Mouse (Mus musculus): Measurements from ENCODE around the gene C2cd3. TPM values are rescaled to one million over a fixed set of nuclear protein-coding genes. Genes with fewer than 3 reads are reported as not detected.

Gene C2cd3
- total and polyA plus RNA-seq, 2 experiments from 2014 or later: 9.2 to 18.3 TPM

GRCm38 (mm10) chr7:100499465-100499864 lies 127.4 kb downstream of the C2cd3 start:
- no peaks in the 10 kb centered on the region for H3K27me3 ChIP-seq (ENCODE audit: insufficient read depth, low read length)
- H3K36me3 ChIP-seq (ENCODE audit: insufficient read depth, low read length): no peaks in the 10 kb centered on the region
- H3K4me2 ChIP-seq (ENCODE audit: low read depth, low read length): no peak overlapping the region
- H3K27ac ChIP-seq: no peak overlapping the region
- no peaks in the 10 kb centered on the region for H3K9me3 ChIP-seq (ENCODE audit: low read length)
- no peak for DNase-seq (ENCODE audit: low spot score)
- no peak overlapping the region for H3K9ac ChIP-seq (replicated peaks; ENCODE audit: low read length)
- peaks cover 7% of the 10 kb centered on the region; the same call in 1 of the 2 replicates for H3K4me1 ChIP-seq (ENCODE audit: insufficient read depth, low read length)
- no peak for ATAC-seq
- no peak overlapping the region for H3K4me3 ChIP-seq (ENCODE audit: low read length)
- TF ChIP-seq CTCF (IDR thresholded peaks at IDR 0.05; ENCODE audit: low read depth): no peak

- no peaks in the 10 kb centered on the region for H3K27me3 ChIP-seq (ENCODE audit: insufficient read depth, low read length)
- no peak for TF ChIP-seq CTCF (IDR thresholded peaks at IDR 0.05; ENCODE audit: low read depth)
These were observed 128.4 kb downstream of the C2cd3 start for GRCm38 (mm10) chr7:100500276-100500977.

GRCm38 (mm10) chr7:100501027-100501843 lies 129.2 kb downstream of the C2cd3 start:
- TF ChIP-seq CTCF (IDR thresholded peaks at IDR 0.05; ENCODE audit: low read depth): no peak
- H3K27me3 ChIP-seq (ENCODE audit: insufficient read depth, low read length): no peaks in the 10 kb centered on the region
- no peak for ATAC-seq
- DNase-seq (ENCODE audit: low spot score): no peak
- no peak overlapping the region for H3K9ac ChIP-seq (replicated peaks; ENCODE audit: low read length)
- H3K4me3 ChIP-seq (ENCODE audit: low read length): no peak overlapping the region
- H3K36me3 ChIP-seq (ENCODE audit: insufficient read depth, low read length): no peaks in the 10 kb centered on the region
- H3K27ac ChIP-seq: no peak overlapping the region
- H3K4me2 ChIP-seq (ENCODE audit: low read depth, low read length): no peak overlapping the region
- H3K9me3 ChIP-seq (ENCODE audit: low read length): no peaks in the 10 kb centered on the region
- H3K4me1 ChIP-seq (ENCODE audit: insufficient read depth, low read length): no peaks in the 10 kb centered on the region
- 65% methylated on average over 6 of the region's 6 CpGs for WGBS

More at GRCm38 (mm10) chr7:100500276-100500977, 128.4 kb downstream of the C2cd3 start:
- no peak overlapping the region for H3K9ac ChIP-seq (replicated peaks; ENCODE audit: low read length)
- DNase-seq (ENCODE audit: low spot score) (no peak), ATAC-seq (no peak)
- no peak overlapping the region for H3K27ac ChIP-seq
- no peaks in the 10 kb centered on the region for H3K9me3 ChIP-seq (ENCODE audit: low read length)
- no peaks in the 10 kb centered on the region for H3K36me3 ChIP-seq (ENCODE audit: insufficient read depth, low read length)
- no peak overlapping the region for H3K4me3 ChIP-seq (ENCODE audit: low read length)
- H3K4me2 ChIP-seq (ENCODE audit: low read depth, low read length): no peak overlapping the region
- WGBS: 61% methylated on average over 16 of the region's 16 CpGs
- H3K4me1 ChIP-seq (ENCODE audit: insufficient read depth, low read length): peaks cover 1% of the 10 kb centered on the region; the same call in 1 of the 2 replicates

DNA sequence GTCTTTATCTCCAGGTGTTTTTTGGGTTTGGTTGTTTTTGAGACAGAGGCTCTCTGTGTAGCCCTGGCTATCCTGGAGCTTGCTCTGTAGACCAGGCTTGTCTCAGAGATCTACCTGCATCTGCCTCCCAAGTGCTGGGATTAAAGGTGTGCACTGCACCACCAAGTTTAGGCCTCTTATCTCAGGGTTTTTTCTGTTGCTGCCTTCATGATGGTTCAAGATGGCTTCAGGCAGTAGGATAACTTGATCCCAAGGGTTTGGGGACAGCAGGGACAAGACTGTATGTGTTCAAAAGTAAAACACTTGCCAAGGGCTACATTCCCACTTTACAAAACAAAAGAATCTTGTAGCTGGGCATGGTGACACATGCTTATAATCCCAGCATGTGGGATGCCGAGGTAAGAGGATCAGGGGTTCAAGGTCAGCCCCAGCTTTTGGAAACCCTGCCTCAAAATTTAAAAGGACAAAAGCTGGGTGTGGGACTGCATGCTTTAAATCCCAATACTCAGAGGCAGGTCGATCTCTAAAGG lies 129.9 kb downstream of the C2cd3 start:
- no peak for TF ChIP-seq CTCF (IDR thresholded peaks at IDR 0.05; ENCODE audit: low read depth)
- Histone ChIP-seq H3K9me3 (ENCODE audit: low read length) (no peaks in the 10 kb centered on the region), H3K27me3 (ENCODE audit: insufficient read depth, low read length) (no peaks in the 10 kb centered on the region), H3K4me1 (ENCODE audit: insufficient read depth, low read length) (no peaks in the 10 kb centered on the region), H3K4me2 (ENCODE audit: low read depth, low read length) (no peak overlapping the region), H3K36me3 (ENCODE audit: insufficient read depth, low read length) (no peaks in the 10 kb centered on the region), H3K9ac (replicated peaks; ENCODE audit: low read length) (no peak overlapping the region), H3K27ac (no peak overlapping the region), H3K4me3 (ENCODE audit: low read length) (no peak overlapping the region)
- ATAC-seq (no peak), DNase-seq (ENCODE audit: low spot score) (no peak)
- WGBS: 65% methylated on average over 2 of the region's 2 CpGs

GRCm38 (mm10) chr7:100502374-100502922 lies 130.4 kb downstream of the C2cd3 start:
- ATAC-seq (no peak), DNase-seq (ENCODE audit: low spot score) (no peak)
- Histone ChIP-seq H3K4me1 (ENCODE audit: insufficient read depth, low read length) (no peaks in the 10 kb centered on the region), H3K27ac (no peak overlapping the region), H3K4me2 (ENCODE audit: low read depth, low read length) (no peak overlapping the region), H3K4me3 (ENCODE audit: low read length) (no peak overlapping the region), H3K27me3 (ENCODE audit: insufficient read depth, low read length) (no peaks in the 10 kb centered on the region), H3K9ac (replicated peaks; ENCODE audit: low read length) (no peak overlapping the region), H3K9me3 (ENCODE audit: low read length) (no peaks in the 10 kb centered on the region), H3K36me3 (ENCODE audit: insufficient read depth, low read length) (no peaks in the 10 kb centered on the region)
- 79% methylated on average over 7 of the region's 7 CpGs for WGBS
- no peak for TF ChIP-seq CTCF (IDR thresholded peaks at IDR 0.05; ENCODE audit: low read depth)

DNA sequence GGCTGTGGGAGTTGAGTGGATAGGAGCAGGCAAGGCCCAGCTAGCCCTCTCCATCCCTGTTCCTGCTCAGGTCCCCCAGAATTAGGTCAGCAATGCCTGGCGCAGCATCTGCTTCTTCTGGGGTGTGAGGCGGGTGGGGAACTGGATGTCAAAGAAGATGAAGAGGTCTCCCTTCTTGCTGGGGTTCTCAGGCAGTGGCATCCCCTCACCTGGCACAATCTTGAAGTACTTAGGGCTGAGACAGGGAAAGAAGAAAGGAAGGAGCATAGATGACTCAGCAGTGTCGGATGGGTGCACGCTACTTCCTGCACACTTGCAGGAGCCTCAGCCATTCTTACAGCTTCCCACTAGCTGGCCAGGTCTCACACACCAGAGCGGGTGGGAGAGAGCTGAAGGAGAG lies 131.0 kb downstream of the C2cd3 start:
- Histone ChIP-seq H3K4me1 (ENCODE audit: insufficient read depth, low read length) (no peaks in the 10 kb centered on the region), H3K36me3 (ENCODE audit: insufficient read depth, low read length) (no peaks in the 10 kb centered on the region), H3K27ac (no peak overlapping the region), H3K27me3 (ENCODE audit: insufficient read depth, low read length) (no peaks in the 10 kb centered on the region), H3K9ac (replicated peaks; ENCODE audit: low read length) (no peak overlapping the region), H3K9me3 (ENCODE audit: low read length) (no peaks in the 10 kb centered on the region), H3K4me3 (ENCODE audit: low read length) (no peak overlapping the region), H3K4me2 (ENCODE audit: low read depth, low read length) (no peak overlapping the region)
- no peak for DNase-seq (ENCODE audit: low spot score)
- WGBS: 87% methylated on average over 5 of the region's 5 CpGs
- TF ChIP-seq CTCF (IDR thresholded peaks at IDR 0.05; ENCODE audit: low read depth): no peak
- no peak for ATAC-seq
